Mouse (Mus musculus): ENCODE data around the gene Slc5a8. TPM values are rescaled to one million over a fixed set of nuclear protein-coding genes. Genes with fewer than 3 reads are reported as not detected.

The Slc5a8 gene
- polyA plus RNA-seq, 1 experiment = 13.7 TPM

- H3K36me3 ChIP-seq (ENCODE audit: control insufficient read depth, insufficient read depth, low read length) = 0 out of 2 replicates have a peak, but pooled peaks cover 2% of the 10 kb centered on the region
- H3K4me1 ChIP-seq (ENCODE audit: control insufficient read depth, insufficient read depth, insufficient read length, low read length) = 0 out of 2 replicates have a peak, but pooled peaks cover 2% of the 10 kb centered on the region
- TF ChIP-seq CTCF (IDR thresholded peaks at IDR 0.05; ENCODE audit: extremely low read depth, insufficient read length, insufficient replicate concordance, low read depth, low read length) (no peak), POLR2A (IDR thresholded peaks at IDR 0.05; ENCODE audit: low read depth, low read length) (no peak)
- no peak overlapping the region for H3K4me3 ChIP-seq (ENCODE audit: low read depth, low read length)
- no peak overlapping the region for H3K27ac ChIP-seq (ENCODE audit: insufficient read depth, low read depth, low read length)
- 78% methylated on average over 7 of the region's 7 CpGs for WGBS
- no peaks in the 10 kb centered on the region for H3K27me3 ChIP-seq (ENCODE audit: control insufficient read depth, insufficient read depth, low read length)
Observed at GRCm38 (mm10) chr10:88891410-88891809, 5.6 kb downstream of the Slc5a8 start.

GRCm38 (mm10) chr10:88892560-88893087 lies 6.8 kb downstream of the Slc5a8 start:
- TF ChIP-seq POLR2A (IDR thresholded peaks at IDR 0.05; ENCODE audit: low read depth, low read length) = no peak
- no peak for TF ChIP-seq CTCF (IDR thresholded peaks at IDR 0.05; ENCODE audit: extremely low read depth, insufficient read length, insufficient replicate concordance, low read depth, low read length)
- H3K4me1 ChIP-seq (ENCODE audit: control insufficient read depth, insufficient read depth, insufficient read length, low read length) = no peaks in the 10 kb centered on the region
- 79% methylated on average over 8 of the region's 8 CpGs for WGBS
- H3K27me3 ChIP-seq (ENCODE audit: control insufficient read depth, insufficient read depth, low read length) = no peaks in the 10 kb centered on the region
- 0 out of 2 replicates have a peak, but pooled peaks cover 2% of the 10 kb centered on the region for H3K36me3 ChIP-seq (ENCODE audit: control insufficient read depth, insufficient read depth, low read length)
- no peak overlapping the region for H3K27ac ChIP-seq (ENCODE audit: insufficient read depth, low read depth, low read length)
- H3K4me3 ChIP-seq (ENCODE audit: low read depth, low read length) = no peak overlapping the region

GRCm38 (mm10) chr10:88897032-88897431 lies 11.2 kb downstream of the Slc5a8 start:
- no peak for TF ChIP-seq POLR2A (IDR thresholded peaks at IDR 0.05; ENCODE audit: low read depth, low read length)
- TF ChIP-seq CTCF (IDR thresholded peaks at IDR 0.05; ENCODE audit: extremely low read depth, insufficient read length, insufficient replicate concordance, low read depth, low read length) = no peak
- no peaks in the 10 kb centered on the region for H3K4me1 ChIP-seq (ENCODE audit: control insufficient read depth, insufficient read depth, insufficient read length, low read length)
- WGBS = 51% methylated on average over 6 of the region's 6 CpGs
- H3K27me3 ChIP-seq (ENCODE audit: control insufficient read depth, insufficient read depth, low read length) = no peaks in the 10 kb centered on the region
- no peak overlapping the region for H3K4me3 ChIP-seq (ENCODE audit: low read depth, low read length)
- no peak overlapping the region for H3K27ac ChIP-seq (ENCODE audit: insufficient read depth, low read depth, low read length)
- H3K36me3 ChIP-seq (ENCODE audit: control insufficient read depth, insufficient read depth, low read length) = 0 out of 2 replicates have a peak, but pooled peaks cover 2% of the 10 kb centered on the region

GRCm38 (mm10) chr10:88949649-88950296 lies 64.0 kb downstream of the Slc5a8 start:
- peaks cover 3% of the 10 kb centered on the region for H3K4me1 ChIP-seq (ENCODE audit: control insufficient read depth, insufficient read depth, insufficient read length, low read length)
- H3K4me3 ChIP-seq (ENCODE audit: low read depth, low read length) = no peak overlapping the region
- no peaks in the 10 kb centered on the region for H3K36me3 ChIP-seq (ENCODE audit: control insufficient read depth, insufficient read depth, low read length)
- no peak overlapping the region for H3K27ac ChIP-seq (ENCODE audit: insufficient read depth, low read depth, low read length)
- WGBS = 78% methylated on average over 12 of the region's 12 CpGs
- H3K27me3 ChIP-seq (ENCODE audit: control insufficient read depth, insufficient read depth, low read length) = no peaks in the 10 kb centered on the region
- TF ChIP-seq POLR2A (IDR thresholded peaks at IDR 0.05; ENCODE audit: low read depth, low read length) (no peak), CTCF (IDR thresholded peaks at IDR 0.05; ENCODE audit: extremely low read depth, insufficient read length, insufficient replicate concordance, low read depth, low read length) (no peak)

- TF ChIP-seq CTCF (IDR thresholded peaks at IDR 0.05; ENCODE audit: extremely low read depth, insufficient read length, insufficient replicate concordance, low read depth, low read length) (no peak), POLR2A (IDR thresholded peaks at IDR 0.05; ENCODE audit: low read depth, low read length) (no peak)
- Histone ChIP-seq H3K27me3 (ENCODE audit: control insufficient read depth, insufficient read depth, low read length) (no peaks in the 10 kb centered on the region), H3K4me1 (ENCODE audit: control insufficient read depth, insufficient read depth, insufficient read length, low read length) (peaks cover 3% of the 10 kb centered on the region), H3K4me3 (ENCODE audit: low read depth, low read length) (no peak overlapping the region), H3K36me3 (ENCODE audit: control insufficient read depth, insufficient read depth, low read length) (no peaks in the 10 kb centered on the region), H3K27ac (ENCODE audit: insufficient read depth, low read depth, low read length) (no peak overlapping the region)
- WGBS = 25% methylated on average over 4 of the region's 4 CpGs
Observed at GRCm38 (mm10) chr10:88950297-88950653, 64.5 kb downstream of the Slc5a8 start.

GRCm38 (mm10) chr10:88960791-88961190 lies 75.0 kb downstream of the Slc5a8 start:
- WGBS = 69% methylated on average over 5 of the region's 5 CpGs

GRCm38 (mm10) chr10:88968586-88968985 lies 82.8 kb downstream of the Slc5a8 start:
- WGBS = 88% methylated on average over 5 of the region's 5 CpGs
- no peak overlapping the region for H3K4me3 ChIP-seq (ENCODE audit: low read depth, low read length)
- no peaks in the 10 kb centered on the region for H3K27me3 ChIP-seq (ENCODE audit: control insufficient read depth, insufficient read depth, low read length)
- H3K36me3 ChIP-seq (ENCODE audit: control insufficient read depth, insufficient read depth, low read length) = no peaks in the 10 kb centered on the region
- no peaks in the 10 kb centered on the region for H3K4me1 ChIP-seq (ENCODE audit: control insufficient read depth, insufficient read depth, insufficient read length, low read length)
- no peak overlapping the region for H3K27ac ChIP-seq (ENCODE audit: insufficient read depth, low read depth, low read length)
- TF ChIP-seq CTCF (IDR thresholded peaks at IDR 0.05; ENCODE audit: extremely low read depth, insufficient read length, insufficient replicate concordance, low read depth, low read length) = no peak
- TF ChIP-seq POLR2A (IDR thresholded peaks at IDR 0.05; ENCODE audit: low read depth, low read length) = no peak

More at GRCm38 (mm10) chr10:88960791-88961190, 75.0 kb downstream of the Slc5a8 start:
- Histone ChIP-seq H3K27ac (ENCODE audit: insufficient read depth, low read depth, low read length) (no peak overlapping the region), H3K27me3 (ENCODE audit: control insufficient read depth, insufficient read depth, low read length) (no peaks in the 10 kb centered on the region), H3K4me3 (ENCODE audit: low read depth, low read length) (no peak overlapping the region), H3K4me1 (ENCODE audit: control insufficient read depth, insufficient read depth, insufficient read length, low read length) (no peaks in the 10 kb centered on the region), H3K36me3 (ENCODE audit: control insufficient read depth, insufficient read depth, low read length) (no peaks in the 10 kb centered on the region)
- TF ChIP-seq CTCF (IDR thresholded peaks at IDR 0.05; ENCODE audit: extremely low read depth, insufficient read length, insufficient replicate concordance, low read depth, low read length) (no peak), POLR2A (IDR thresholded peaks at IDR 0.05; ENCODE audit: low read depth, low read length) (no peak)

Data from small intestine, adult 2 months (tissue).